Mouse (Mus musculus): ENCODE data around the gene Pcnx2.

The Pcnx2 gene

DNA sequence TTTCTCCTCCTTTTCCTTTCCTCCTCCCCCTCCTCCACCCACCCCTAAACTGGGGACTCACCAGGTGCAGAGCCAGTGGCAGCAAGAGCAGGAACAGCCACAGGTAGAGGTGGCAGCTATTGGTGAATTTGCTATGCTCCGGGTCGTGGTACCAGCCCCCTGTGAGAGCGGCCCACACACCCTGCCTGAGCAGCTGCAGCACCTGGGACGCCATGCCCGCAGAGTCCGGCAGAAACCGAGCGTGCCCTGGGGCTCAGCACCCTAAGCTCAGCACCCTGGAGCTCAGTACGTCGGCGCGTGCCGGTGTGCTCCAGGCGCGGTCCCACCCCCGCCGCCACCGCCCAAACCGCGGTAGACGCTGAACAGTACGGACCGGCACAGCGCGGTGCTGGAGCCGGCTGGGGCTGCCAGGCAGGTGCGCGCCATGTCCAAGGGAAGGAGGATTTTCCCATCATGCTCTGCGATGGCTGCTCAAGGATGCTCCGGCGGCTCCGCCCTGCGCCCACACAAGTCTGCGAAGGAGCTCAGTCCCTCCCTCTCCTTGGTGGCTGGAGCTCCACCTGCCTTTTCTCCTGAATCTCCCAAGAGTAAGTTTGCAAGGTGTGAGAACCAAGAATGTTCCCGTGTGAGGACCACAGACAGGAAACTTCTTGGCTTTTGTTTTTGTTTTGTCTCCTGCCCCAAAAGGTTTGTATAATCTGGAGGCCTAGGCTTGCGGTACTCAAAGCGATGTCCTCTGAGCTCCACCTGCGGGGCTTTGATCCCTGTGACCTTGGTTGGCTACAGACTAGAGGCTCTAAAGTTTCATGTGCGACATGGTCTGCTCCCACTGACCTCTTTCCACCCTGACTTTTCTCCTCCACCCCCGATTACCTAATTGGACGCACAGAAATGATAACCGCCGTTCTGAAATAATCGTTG lies at the start of gene Pcnx2:
Gene Pcnx2, minus strand, starts transcription at position 450 of the 921 bp plus-strand sequence.
- DNase-seq: peak; percentile 86

DNA sequence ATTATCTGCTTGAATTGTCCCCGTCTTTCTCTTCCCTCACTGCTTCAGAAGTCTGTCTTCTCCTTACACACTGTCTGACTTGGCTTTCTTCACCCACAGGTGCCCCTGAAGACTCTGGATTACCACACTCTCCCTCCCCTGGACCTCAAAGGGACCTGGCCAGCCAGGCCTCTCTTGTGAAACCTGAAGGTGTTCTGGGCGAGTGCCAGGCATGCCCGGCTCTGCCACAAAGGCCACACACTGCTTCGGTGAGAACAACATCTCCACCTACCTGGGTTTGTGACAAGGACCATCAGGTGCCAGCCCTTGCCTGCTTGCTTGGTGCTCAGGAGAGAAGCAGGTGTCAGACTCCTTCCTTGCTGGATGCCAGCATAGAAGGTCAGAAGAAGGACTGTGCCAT lies 46.4 kb upstream of the Pcnx2 start:
- no peak for DNase-seq

DNA sequence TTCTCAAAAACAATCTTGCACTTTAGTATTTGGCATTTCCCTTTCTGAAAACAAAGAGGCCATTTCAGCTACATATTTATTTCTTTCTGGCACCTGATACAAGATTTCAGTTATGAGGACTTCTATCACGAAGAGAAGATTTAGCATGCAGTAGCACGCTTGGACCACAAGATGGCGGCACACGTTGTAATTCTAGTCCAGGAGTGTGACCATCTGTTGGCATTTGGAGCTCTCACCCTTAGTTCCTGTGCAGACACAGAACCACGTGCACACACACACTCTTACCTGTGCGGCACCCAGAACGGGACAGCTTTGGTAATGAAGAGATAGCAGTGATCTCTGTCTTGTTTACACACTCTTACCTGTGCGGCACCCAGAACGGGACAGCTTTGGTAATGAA lies 37.5 kb upstream of the Pcnx2 start:
- peak; percentile 75 for DNase-seq

DNA sequence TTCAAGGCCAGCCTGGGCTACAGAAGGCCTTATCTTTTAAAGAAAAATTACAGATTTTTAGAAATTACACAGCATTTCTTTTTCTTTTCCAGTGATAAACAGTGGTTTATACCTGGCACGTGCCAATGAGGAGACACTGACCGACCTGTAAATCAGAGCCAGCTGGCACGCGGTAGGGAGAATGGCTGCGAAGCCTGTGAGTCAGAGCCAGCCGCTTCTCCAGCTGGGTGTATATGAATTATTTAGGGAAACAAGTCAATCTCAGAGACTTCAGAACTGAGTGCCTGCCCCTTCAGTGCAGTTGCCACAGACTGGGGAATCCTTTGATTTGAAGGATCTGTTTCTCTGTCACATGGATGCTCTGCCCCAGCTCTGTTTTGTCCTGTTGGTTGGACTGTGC lies 33.7 kb upstream of the Pcnx2 start:
- no peak for DNase-seq

DNA sequence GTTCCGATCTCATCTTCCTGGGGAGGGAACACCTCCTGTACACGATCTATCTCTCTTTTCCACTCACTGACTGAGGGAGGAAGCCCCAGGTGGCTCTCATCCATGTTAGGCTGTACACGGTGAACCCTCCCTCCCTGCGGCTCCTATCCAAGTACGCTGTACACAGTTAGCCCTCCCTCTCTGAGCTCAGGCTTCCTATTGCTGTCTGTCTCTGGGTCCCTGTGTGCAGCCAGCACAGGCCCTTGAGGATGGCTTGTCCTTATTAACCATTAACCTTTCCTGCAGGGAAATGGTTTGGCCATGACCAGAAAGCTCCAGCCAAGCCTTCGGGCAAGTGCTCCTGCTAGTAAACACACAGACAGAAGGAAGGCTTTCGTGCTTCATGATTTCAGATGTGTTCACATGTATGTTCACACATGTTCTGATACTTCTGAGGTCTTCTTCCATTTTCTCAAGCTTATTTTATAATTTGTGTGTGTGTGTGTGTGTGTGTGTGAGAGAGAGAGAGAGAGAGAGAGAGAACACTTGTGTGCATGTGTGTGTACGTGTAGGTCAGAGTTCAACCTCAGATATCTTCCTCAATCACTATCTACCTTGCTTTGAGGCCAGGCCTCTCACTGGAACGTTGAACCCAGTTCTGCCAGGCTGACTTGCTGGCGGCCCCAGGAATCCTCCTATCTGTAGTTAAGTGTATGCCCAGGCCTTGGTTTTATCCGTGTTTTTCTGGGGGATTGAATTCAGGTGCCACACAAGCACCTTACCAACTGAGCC lies 32.3 kb upstream of the Pcnx2 start:
- DNase-seq: no peak

DNA sequence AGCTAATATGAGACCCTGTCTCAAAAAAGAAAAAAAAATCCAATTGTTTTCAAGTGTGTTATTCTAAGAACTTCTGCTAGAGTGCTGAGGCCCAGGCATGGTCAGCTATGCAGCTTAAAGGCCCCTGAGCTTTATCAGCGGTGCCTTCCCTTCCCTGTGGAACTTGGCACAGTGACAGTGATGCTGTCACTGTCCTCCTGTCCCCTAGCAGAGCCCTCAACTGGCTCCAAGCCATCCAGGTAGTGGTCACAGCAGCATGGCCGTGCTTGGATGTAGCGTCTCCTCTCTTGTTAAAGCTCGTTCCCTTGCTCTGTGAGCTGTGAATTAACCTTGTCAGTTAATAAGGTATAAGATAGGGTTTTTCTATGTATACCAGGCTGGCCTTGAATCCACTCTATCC lies 28.5 kb upstream of the Pcnx2 start:
- no peak for DNase-seq

DNA sequence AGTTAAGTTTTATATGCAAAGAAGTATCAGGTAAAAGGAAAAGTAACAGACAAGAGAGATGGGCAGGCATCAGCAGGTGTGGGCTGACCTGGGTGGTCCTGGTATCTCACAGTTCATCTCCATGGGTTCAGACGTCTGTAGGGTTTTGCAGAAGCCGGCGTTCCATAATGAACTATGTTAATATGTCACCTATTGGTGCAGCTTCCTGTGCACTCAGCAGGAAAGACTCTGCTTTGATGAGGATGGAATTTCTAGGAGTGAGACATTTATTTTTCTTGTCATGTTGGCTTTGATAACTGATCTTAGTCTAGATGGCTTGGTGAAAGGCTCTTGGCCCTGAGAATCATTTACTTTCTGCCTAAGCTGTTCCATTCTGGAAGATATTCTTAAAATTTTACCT lies 24.2 kb upstream of the Pcnx2 start:
- no peak for DNase-seq

DNA sequence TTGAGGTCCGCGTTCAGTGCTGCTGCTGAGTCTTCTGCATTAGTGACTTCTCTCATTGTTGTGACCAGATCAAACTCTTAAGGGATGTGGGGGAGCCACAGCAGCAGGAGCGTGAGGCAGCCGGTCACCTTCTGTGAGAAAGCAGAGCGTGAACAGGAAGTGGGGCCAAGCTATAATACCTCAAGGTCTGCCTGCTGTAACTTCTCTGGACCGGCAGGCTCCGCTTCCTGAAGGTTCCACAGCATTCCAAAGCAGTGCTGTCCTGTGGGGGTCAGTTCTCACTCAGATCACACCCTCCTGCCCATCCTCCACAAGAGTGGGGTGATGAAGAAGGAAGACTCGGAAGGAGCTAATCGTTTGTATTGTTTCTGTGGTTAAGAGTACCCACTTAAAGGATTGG lies 22.6 kb upstream of the Pcnx2 start:
- no peak for DNase-seq

DNA sequence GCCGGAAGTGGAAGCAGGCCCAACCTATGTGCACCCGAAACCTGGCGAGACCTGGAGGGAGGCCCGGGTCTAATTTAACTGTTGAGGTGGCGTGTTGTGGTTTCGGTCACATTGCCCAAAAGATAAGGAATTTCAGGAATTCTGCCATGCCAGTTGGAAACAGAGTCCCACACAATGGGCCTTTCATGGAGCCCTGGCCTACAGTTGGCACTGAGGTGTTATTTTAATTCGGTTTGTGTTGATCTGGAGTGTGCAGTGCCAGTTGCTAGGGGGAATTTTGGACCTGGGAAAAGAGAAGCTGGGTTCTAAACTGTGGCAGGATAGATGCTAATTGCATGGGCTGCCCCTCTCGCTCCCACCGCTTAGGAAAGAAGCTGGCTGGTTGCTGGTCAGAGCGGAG lies 22.2 kb upstream of the Pcnx2 start:
- DNase-seq: no peak

DNA sequence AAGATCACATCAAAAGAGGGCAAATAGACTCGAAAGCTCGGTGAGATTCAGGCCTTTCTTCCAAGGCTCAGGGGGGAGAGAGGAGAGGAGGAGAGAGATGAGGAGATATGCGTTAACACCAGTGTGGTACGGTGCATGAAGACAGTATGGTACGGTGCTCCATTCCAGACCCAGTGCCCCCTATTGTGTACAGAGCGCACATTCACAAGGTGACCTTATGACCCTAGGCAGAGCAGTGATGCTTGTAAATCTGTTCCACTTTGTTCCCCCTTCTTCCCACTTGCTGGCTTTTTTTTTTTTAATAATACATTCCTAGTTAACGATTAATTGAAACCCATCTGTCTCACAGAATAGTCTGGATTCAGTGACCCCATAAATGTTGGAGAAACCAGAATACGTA lies 21.4 kb upstream of the Pcnx2 start:
- no peak for DNase-seq

DNA sequence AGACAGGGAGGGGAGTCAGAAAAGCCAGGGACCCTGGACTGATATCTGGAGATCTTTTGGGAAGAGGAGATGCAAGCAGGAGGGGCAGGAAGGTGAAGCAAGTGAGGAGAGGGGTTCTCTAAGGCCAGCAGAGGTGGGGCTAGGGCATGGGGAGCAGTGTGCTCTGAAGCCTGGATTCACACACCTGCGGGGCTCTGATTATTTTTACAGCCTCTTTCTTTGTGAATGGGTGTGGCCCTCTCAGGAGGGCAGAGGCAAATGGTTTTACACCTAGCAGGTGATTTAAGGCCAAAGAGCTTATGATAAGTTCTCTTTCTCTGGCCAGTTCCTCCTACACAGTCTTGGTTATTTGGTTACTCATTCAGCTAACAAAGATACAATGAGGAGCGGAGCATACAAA lies 20.6 kb upstream of the Pcnx2 start:
- no peak for DNase-seq

DNA sequence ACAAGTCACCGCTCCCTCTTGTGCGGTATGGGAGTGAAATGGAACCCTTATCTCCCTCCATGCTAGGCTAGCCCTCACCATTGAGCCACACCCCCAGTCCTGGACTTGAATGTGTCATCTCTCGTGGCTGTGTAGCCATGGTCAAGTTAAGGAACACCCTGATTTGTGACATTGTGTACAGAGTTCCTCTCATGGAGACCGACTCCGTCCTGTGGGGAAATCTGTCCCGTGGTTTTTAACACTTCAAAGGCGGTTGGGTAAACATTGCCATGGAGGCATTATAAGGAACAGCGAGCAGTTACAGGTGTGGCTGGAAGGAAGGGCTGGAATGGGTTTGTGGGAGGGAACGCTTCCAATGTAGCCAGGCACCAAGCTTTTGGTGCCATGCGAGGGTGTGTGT lies 18.9 kb upstream of the Pcnx2 start:
- DNase-seq: no peak

DNA sequence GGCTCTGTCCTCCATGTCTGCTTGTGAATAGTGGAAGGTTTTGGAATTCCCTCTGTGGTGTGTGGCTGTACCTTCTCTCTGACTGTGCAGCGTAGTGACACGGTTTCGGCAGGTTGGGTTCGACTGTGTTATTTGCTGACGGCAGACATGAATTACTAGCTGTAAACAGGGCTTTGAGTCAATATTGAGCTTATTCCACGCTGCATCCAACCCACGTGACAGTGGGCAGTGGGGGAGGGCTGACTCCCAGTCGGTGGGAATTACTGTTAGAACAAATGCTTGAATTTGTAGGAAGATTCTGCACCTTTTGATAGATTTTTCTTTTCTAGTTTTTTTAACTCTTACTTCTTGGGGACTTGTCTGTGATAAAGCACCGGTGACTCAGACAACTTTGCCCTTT lies 16.3 kb upstream of the Pcnx2 start:
- DNase-seq: no peak

DNA sequence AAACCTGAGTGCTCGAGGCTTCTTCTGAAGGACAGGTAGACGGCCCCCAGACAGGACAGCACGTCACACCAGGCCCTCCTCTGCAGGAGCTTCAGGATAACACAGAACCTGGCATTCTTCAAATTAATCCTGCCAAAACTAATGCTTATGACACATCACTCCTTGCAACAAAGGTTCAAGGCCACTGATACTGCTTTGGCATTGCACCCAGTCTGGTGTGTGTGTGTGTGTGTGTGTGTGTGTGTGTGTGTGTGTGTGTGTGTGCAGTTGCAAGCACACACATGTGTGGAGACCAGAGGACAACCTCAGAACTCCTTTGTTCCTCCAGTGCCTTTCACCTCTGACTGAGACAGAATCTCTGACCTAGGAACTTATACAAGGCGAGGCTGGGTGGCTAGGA lies 15.1 kb upstream of the Pcnx2 start:
- DNase-seq: no peak

DNA sequence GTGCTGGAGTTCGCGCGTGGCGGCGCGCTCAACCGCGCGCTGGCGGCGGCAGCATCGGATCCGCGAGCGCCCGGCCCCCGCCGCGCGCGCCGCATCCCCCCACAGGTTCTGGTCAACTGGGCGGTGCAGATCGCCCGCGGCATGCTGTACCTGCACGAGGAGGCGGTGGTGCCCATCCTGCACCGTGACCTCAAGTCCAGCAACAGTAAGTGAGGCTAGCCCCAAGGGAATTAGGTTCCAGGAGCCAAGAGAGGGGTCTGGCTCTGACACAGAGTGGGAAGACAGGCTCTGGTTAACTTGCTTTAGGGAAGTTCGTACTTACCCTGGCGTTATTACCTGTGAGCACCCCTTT lies 13.1 kb upstream of the Pcnx2 start:
- DNase-seq: no peak

DNA sequence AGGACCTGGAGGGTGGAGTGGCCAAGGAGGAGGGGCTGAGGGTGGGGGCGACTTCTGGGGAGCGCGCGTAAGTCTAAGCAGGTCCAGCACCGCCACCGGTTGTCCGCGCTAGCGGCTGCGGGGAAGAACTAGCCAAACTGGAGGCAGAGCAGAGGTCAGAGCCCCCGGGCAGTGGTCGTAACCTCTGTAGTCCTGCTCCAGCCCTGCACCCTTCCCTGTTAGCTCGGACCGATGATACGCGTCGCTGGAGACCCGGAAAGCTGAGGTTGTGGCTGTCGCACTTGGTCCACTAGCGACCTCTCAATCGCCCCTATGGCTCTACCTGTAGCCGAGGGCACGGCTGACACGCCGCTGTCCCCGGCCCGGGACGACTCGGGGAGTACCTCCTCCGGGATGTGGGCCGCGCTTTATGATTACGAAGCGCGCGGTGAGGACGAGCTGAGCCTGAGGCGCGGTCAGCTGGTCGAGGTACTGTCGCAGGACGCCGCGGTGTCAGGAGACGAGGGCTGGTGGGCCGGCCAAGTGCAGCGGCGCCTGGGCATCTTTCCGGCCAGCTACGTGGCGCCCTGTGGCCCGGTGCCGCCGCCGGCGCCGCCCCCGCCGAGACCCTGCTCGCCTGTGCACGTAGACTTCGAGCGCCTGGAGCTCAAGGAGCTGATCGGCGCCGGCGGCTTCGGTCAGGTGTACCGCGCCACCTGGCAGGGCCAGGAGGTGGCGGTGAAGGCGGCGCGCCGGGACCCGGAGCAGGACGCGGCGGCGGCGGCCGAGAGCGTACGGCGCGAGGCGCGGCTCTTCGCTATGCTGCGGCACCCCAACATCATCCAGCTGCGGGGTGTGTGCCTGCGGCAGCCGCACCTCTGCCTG lies 12.5 kb upstream of the Pcnx2 start, which contains the start of gene Map3k21:
Gene Map3k21, plus strand, starts transcription at position 86 of the 864 bp plus-strand sequence.
- peak; percentile 27 for DNase-seq

DNA sequence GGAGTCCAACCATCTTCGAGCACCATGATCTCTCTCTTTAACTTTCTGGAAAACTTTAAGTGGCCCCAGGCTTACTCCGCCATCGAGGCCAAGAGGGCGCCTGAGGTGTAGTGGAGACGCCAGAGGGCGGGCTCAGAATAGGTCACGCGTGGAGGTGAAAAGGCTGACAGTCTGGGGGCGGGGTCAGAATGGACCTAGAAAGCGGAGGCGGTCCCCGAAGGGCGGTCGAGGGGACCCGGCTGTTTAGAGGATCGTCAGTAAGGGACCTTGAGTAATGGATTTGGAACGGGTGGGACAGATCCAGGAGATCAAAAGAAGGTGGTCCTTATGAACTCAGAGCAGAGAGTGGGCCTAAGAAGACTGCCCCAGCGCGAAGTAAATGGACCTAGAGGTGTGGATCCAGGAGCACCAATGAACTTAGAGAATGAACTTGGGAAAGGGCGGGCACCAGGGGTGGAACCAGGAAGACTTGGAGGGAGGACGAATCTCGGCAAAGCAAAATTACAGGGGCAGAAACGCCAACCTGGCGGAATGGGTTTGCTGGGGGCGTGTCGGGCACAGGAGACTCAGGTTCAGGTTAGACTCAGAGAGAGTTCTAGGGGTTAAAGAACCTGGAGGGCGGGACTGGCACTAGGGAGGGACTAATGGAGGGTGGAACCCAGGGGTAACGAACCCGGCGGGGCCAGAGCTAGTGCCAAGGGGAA lies 11.7 kb upstream of the Pcnx2 start:
- no peak for DNase-seq

DNA sequence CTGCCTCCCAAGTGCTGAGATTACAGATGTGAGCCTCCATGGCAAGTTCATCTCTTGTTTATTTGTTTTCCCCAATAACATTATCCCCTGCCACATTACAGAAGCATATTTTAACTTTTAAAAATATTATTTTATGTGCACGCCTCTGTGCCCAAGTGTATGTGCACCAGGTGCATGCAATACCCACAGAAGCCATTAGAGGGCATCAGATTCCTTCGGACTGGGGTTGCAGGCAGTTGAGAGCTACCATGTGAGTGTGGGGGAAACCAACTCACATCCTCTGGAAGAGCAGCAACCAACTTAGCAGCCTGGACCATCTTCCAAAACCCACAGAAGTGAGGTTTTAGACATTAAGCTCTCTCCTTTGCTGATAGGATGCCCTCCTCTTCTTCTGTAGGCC lies 9.2 kb upstream of the Pcnx2 start:
- no peak for DNase-seq

DNA sequence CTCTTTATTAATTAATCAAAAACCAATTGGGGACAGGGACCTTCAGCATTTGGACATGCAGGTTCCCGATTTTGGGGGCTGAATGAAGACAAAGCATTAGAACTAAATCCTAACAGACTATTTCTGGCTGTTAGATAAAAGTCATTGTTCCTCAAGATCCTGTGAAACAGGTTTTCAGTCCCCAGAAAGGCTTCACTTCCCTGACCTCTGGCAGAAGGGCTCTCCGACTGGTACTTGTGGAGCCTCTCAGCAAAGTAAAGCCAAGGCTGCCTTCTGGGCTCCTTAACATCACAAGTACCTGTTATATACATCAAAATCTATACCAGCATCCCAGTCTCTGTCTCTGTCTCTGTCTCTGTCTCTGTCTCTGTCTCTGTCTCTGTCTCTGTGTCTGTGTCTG lies 7.2 kb upstream of the Pcnx2 start:
- DNase-seq: no peak

DNA sequence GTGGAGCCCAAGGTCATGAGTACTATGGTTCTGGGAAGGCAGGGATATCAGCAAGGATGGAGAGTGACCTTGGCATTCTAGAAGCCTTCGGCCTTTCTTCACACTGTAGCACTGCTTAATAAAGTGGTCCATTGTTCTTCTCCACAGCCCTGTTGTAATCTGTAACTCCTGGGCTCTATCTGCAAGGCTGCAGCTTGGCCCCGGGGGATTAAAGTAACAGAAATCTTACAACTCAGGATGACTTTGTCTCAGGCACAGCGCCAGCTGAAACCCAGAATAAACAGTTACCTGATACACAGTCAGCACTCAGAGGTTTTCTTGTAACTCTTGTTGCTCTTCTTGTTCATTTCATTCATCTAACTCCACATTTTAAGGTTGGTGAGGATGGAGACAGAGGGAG lies 4.4 kb upstream of the Pcnx2 start:
- DNase-seq: no peak

DNA sequence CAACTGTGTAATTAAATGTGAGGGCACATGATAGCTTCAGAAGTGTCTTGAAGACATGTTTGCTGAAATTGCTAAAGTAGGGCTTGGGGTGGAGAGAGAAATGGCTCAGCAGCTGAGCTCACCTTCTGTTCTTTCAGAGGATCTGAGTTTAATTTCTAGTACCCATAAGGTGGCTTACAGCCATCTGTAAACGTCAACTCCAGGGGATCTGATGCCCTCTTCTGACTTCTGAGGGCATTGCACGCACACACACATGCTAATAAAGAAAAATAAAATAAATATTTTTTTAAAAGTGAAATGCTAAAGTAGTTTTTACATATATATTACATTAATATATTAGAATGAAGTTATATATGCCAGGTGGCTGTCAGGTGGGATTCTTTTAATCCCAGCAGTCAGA lies 3.0 kb upstream of the Pcnx2 start:
- DNase-seq: no peak

DNA sequence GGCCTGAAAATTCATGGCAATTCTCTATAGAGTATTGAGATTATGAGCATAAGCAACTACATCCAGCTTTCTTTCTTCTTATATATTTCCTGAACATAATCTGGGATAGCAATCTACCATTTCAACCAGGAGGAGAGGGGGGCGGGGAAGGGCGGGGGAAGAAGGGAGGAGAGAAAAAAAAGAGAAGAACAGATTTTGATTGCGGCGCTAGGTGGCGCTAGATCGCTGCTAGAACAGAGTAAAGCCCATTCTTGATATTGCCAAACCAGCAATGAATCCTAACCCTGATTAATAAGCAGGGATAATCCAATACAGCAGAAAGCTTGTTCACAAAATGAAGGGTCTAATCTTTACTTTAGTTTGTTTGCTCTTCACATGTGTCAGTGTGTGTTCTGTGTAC lies 782 bp upstream of the Pcnx2 start:
- DNase-seq: peak; percentile 70

DNA sequence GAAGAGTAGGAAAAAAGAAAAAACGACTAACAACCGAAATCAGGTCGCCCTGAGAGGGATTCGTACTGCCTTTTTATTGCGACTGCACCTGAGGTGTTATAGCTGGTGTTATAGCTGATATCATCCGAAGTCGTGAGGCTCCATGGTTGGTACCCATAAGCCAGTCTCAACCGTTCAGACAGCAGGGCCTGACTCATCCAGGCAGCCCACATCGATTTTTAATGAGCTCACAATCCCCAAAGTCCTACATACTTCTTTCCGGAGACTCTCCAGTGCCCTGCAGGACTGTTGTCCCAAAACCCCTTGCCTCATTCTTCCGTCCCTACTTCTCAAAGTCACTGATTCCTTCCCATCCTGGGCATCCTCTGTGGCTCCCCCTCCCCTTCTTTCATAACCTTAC lies 729 bp downstream of the Pcnx2 start:
- DNase-seq: no peak

All from cerebellum, adult 8-10 months (tissue).